Mouse (Mus musculus) layer of hippocampus, postnatal 36 days (tissue): Measurements from ENCODE around the gene Gm10277. TPM values are rescaled to one million over a fixed set of nuclear protein-coding genes. Genes with fewer than 3 reads are reported as not detected.
A peak's percentile ranks its signal among the peaks of the same experiment; 100 is the strongest.

Experiments used
- DNase-seq, 2 experiments: peaks; one replicate each; pipeline ENCODE4 v3.0.0; 2022
- total RNA-seq, 2 experiments: library from RNA; stranded (reverse); gene quantifications; 2 replicates each; pipeline ENCODE4 v1.2.3; 2021

Gene Gm10277
- total RNA-seq, 2 experiments from 2014 or later = not detected

DNA sequence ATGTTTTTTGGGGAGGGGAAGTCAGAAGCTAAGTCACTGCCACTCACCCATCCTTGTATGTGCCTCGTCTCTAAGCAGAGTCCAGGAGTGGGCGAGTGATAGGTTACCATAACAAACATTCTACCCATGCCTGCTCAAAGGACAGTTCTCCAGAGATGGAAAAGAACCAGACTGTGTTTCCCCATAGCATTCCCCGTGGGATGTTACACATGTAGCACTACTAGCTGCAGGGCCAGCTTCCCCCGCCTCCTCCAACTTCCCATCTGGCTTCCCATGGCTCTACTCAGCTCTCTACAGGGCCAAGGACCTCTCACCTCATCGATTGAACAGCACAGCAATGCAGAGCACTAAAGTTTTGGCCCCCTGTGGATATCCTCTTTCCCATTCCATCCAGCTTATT, 7.7 kb upstream of the Gm10277 start:
- no peak for DNase-seq

DNA sequence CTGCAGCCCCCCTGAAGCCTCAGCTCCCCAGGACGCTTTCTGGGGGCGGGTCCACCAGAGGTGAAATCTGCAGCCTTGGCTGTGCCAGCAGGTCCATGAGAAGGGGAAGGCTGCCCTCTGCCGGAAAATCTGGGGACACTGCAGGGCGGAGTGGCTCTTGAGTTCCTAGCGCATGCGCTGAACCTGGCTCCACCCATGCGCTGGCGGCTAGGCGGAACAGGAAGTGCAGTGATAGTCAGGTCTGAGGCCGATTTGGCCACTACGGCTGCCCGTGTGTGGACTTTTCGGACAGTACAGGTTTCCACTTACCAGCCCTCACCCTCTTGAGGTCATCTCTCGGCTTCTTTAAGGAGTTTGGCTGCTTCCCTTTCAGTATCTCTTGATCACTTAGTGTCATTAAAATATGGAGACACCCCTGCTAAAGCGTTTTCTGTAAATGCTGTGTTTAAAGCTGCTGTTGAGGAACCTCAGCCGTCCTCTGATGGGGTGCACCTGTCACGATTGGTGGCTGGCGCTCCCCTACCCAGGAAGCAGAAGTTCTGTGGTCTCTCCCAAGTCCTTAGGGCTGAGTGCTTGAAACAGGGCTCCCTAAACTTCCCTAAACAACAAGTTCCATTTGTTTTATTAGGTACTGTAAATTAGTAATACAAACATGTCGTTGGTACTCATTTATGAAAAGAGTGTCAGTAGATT, 5.8 kb upstream of the Gm10277 start:
- DNase-seq = peak; percentile 94 to 96

DNA sequence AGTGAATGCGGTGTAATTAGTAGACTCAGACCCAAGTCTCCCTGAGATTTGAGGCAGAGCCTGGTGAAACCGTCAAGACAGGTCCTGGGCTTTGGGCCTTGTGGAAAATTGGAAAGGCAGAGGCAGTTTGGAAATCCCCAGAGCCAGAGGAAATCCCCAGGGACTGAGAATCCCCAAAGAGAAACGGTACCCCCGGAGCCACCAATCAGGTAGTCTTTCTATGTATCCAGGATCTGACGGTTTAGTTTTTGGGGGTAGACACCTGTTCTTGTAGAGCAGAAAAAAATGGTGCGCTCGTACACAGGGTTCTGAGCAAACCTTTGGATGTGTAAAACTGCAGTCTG, 5.0 kb upstream of the Gm10277 start:
- DNase-seq = no peak

DNA sequence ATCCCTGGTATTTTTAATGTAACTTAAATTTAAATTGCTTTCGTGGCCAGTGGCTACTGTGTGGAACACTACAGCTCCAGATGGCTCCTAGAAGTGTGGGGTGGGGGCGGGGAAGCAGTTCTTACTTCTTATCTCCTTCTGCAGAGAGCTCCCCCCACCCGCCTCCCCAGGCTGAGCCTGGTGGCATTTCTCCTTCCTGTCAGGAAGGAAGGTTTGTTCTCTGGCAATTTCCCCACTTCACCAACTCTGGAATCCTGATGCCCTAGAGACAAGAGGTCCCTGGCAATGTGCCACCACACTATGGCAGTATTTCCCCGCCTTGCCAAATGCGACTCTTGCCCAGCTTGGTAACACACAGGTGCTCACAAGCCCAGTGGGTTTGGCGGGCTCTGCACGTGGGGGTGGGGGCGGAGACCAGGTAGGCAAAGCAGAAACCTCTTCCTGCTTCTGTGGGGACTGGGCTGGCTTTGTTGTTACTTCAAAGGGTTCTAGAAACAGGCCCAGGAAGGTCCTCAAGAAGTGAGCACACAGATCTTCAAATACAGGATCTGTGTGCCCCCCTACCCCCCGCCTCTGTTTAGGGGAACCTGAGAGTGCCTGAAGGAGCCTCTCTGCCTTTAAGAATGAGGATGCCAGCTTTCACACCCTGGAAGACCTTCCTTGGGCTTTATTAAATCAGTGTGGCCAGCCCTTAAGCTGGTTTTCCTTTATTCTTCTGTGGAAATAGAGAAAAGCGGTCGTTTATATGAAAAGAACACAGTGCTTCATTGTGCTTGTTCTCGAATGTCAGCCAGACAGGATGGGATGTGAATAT, 4.4 kb upstream of the Gm10277 start:
- no peak for DNase-seq

- no peak for DNase-seq
These were observed 3.7 kb upstream of the Gm10277 start for GRCm38 (mm10) chr11:77791241-77791727.

GRCm38 (mm10) chr11:77790286-77790685, 2.7 kb upstream of the Gm10277 start:
- DNase-seq = no peak

DNA sequence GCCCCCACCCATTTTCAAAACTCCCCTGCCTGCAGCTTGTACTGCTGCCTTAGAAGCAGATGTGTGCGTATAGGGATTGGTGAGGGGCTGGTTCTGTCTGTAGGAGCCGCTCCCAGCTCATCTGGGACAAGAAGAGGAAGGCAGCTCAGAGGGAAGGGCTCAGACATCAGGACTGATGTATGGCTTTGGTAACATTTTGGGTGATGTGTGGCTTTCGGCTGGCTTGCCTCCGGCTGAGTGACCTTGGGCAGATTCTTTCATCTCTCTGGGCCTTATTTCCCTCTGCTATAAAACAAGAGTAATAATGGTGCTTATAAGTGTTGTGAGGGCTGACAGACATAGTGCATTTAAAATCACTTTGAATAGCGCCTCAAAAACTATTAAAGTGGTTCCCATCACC, 2.0 kb upstream of the Gm10277 start:
- DNase-seq = no peak

DNA sequence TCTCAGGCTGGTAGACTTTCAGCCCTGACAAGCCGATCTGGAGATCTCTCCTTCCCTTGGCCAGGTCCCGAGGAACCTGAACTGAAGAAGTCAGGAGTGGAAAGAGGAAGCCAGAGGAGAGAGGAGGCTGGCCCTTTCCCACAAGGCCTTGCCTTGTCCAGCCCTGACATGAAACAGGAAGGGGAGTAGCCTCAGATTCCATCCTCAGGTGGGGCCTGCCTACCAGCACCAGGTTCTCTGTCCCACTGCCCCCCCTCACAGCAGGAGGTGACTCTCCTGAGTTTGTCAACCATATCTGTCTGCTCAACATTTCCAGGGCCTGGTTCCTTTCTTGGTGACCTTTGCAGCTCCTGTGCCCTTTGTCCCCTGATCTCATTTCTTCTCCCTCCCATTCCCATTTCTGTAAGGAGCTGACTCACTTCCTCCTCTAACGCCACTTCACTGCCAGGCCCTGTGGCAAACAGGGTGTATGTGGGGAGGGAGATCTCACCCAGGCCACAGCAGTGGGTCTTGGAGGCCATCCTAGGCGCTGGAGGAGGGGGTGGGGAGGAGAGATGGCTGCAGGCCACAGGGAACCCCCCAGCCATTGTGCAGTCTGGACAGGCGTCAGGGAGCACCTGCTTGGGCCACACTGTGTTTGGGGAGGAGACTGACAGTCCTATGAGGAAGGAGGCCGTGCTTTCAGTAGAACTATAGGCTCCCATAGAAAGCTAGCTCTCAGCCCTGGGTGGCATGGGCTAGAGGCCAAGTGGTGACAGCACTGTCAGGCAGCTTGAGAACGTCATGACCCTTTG, 1.6 kb downstream of the Gm10277 start:
- DNase-seq = peak; percentile 61

GRCm38 (mm10) chr11:77785396-77785767, 2.2 kb downstream of the Gm10277 start:
- no peak for DNase-seq

DNA sequence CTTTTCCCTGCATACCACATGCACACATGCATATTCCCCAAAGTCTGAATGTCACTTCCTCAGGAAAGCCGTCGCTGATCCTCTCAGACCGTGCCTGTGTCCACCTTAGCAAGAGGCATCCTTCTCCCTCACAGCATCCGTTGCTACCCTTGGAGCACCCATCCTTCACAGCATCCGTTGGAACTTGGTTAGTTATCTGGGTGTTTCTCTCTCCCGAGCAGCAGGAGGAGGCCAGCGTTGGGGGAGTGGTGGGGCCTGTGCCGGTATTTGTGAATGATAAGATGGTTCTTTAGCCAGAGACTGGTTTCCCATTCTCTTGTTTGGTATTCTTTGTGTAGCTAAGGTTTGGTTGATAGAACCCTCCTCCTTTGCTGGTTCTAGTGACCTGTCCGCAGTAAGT, 2.7 kb downstream of the Gm10277 start:
- no peak for DNase-seq

GRCm38 (mm10) chr11:77783747-77784646, 3.5 kb downstream of the Gm10277 start:
- peak in 1 of 2 experiments; percentile 63 for DNase-seq

DNA sequence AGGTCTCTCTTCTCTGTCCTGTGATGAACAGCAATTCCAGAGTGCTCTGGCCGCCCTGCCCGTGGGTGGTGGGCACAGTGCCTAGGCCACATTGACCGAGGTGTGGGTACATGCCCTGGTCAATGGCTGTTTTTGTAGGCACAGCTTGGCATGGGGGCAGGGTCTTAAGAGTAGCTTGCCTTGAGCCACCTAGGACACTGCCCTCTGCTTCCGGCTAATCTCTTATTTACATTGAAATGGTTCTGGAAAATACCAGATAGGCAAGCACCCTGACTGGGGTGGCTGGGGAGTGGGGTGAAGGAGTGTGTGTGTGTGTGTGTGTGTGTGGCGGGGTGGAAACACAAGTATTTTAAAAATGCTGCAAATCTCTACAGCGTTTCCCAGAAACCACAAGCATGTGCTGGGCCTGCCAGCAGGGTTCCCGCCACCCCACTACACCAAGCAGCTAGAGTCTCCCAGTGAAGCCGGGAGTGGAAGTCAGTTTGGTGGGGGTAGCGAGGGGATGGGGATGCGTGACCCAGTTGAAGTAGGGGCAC, 4.3 kb downstream of the Gm10277 start:
- DNase-seq = no peak

- DNase-seq = no peak
These were observed 5.3 kb downstream of the Gm10277 start for GRCm38 (mm10) chr11:77782104-77782815.

- no peak for DNase-seq
These were observed 6.5 kb downstream of the Gm10277 start for GRCm38 (mm10) chr11:77781088-77781487.

GRCm38 (mm10) chr11:77779240-77779639, 8.3 kb downstream of the Gm10277 start:
- no peak for DNase-seq

DNA sequence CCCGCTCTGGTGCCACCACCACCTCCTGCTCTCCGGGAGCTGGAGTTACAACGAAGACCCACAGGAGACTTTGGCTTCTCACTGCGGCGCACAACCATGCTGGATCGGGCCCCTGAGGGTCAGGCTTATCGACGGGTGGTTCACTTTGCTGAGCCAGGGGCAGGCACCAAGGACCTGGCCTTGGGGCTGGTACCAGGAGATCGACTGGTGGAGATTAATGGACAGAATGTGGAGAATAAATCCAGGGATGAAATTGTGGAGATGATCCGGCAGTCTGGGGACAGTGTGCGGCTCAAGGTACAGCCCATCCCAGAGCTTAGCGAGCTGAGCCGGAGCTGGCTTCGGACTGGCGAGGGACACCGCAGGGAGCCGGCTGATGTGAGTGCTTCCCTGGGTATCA, 9.6 kb downstream of the Gm10277 start:
- DNase-seq = no peak

DNA sequence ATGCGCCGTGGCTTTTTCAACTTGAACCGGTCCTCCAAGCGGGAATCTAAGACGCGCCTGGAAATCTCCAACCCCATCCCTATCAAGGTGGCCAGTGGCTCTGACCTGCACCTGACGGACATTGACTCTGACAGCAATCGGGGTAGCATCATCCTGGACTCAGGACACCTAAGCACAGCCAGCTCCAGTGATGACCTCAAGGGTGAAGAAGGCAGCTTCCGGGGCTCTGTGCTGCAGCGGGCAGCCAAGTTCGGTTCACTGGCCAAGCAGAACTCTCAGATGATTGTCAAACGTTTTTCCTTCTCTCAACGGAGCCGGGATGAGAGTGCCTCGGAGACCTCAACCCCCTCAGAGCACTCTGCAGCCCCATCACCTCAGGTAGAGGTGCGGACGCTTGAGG, 10.1 kb downstream of the Gm10277 start:
- no peak for DNase-seq

- no peak for DNase-seq
These were observed 11.7 kb downstream of the Gm10277 start for GRCm38 (mm10) chr11:77775701-77776400.

GRCm38 (mm10) chr11:77771879-77772713, 15.5 kb downstream of the Gm10277 start:
- no peak for DNase-seq

DNA sequence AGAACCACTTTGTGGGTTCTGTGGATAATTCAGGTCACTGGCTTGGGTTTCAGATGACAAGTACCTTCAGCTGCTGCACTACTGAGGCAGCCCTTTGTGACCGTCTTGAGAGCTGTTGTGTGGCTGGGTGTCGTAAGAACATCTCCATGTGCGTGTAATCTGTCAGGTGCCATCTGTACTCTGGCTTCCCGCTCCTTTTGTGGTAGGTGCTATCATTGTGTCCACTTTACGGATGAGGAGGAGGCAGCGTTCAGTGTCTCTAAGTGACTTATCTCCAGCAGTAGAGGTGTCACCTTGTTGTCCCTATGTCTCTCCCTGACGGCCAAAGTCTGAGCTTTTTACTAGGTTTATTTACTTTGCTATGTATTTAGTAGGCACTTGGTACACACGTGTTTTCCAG, 17.2 kb downstream of the Gm10277 start:
- DNase-seq = no peak
